Mouse (Mus musculus): ENCODE data around the gene Chd1l.

Chd1l gene

DNA sequence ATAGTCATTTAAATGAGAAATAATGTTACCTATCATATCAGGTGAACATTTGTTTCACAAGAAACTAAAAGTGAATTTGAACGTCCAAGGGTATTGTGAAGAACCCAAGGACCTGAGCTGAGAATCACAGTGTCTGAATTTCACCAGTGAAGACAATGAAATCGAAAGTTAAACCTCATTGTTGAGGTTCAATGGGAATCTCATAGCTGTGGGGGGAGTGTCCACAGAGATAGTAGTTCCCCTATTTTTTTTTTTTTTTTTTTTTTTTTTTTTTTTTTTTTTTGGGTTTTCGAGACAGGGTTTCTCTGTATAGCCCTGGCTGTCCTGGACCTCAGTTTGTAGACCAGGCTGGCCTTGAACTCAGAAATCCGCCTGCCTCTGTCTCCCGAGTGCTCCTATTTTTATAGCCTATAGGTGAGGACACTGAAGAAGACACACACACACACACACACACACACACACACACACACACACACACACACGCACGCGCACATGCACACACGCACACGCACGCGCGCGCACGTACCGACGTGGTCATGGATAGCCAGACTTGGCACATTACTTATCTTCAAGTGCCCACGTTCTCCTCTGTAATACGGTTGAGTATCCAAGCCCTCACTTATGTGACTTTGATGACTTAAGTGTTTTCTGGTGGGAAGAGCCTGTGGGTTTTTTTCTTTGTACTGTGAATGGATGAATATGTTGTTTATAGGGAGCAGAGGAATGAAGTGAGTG is 7.3 kb upstream of the Chd1l start:
- no peak for DNase-seq

GRCm38 (mm10) chr3:97615933-97616332 is 5.9 kb upstream of the Chd1l start:
- DNase-seq, result no peak

- DNase-seq, result no peak
These were observed 5.2 kb upstream of the Chd1l start for GRCm38 (mm10) chr3:97615154-97615553.

DNA sequence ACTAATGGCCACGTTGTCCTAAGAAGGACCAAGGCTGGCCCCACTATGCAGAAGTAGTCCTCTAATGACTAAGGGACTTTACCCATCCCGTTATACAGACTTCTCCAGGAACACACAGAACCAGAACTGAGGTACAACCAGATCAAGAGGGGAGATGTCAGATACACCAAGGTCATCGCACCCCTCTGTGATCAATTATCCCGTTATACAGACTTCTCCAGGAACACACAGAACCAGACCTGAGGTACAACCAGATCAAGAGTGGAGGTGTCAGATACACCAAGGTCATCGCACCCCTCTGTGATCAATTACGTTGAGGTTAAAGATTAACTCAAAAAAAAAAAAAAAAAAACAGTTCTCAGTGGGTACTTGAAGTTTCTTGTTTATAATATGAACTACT is 1.0 kb upstream of the Chd1l start:
- DNase-seq, result no peak

GRCm38 (mm10) chr3:97609201-97609844 is 680 bp downstream of the Chd1l start:
- DNase-seq, result peak; percentile 39

- no peak for DNase-seq
These were observed 9.8 kb downstream of the Chd1l start for GRCm38 (mm10) chr3:97600050-97600832.

- DNase-seq, result no peak
These were observed 13.2 kb downstream of the Chd1l start for GRCm38 (mm10) chr3:97596796-97597195.

GRCm38 (mm10) chr3:97595066-97595465 is 14.9 kb downstream of the Chd1l start:
- no peak for DNase-seq

DNA sequence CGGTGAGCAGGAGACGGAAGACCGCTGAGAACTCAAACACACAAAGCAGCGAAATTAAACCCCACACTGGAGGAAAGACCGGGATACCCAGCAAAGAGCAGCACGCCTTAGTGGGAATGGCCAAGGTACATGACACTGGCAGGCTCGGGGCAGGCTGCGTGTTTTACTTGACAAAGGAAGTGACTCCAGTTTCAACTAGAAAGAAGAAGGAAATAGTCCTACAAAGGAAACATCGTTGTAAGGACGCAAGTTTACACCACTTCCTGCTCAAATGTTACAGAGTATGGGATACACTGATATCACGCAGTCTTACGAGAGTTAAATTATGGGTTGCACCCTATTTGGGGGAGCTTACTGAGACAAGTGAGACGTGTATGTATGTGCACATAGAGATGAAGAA is 15.9 kb downstream of the Chd1l start:
- DNase-seq, result no peak

- DNase-seq, result no peak
These were observed 16.9 kb downstream of the Chd1l start for GRCm38 (mm10) chr3:97593089-97593488.

DNA sequence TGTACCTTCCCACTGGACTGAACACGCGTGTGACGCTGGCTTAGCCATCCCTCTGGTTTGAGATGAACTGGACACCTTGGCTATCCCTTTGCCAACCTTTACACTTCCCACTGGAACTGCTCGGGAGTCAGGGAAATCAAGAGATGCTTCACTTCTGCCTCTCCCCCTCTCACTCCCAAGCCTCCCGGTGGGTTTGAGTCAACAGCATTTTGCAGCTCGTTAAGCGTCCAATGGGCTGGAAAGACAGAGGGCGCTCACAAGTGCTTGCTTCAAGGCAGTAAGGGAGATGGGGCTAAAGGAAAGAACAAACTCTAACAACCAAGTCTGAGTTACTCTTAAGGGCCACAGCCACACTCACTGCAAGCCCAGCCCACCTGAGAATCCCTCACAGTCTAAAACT is 19.3 kb downstream of the Chd1l start:
- no peak for DNase-seq

DNA sequence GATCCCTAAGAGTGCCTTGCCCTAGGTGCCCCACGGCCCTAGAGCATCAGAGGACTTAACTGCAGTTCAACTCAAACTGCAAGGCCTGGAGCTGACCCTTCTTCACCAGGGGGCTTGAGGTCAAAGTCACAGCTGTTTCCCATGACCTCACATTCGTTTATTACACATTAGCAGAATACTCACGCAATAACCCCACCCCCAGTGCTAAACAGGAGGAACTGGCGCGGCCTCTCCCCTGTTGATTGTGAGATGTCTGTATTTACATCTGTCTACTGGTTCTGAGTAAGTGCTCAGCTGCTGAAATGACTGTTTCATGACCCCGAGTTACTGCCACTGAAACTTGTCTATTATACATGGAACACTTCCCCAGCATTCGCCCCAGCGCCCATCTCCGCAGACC is 22.3 kb downstream of the Chd1l start:
- DNase-seq, result no peak

GRCm38 (mm10) chr3:97585383-97586160 is 24.4 kb downstream of the Chd1l start:
- peak; percentile 81 for DNase-seq

DNA sequence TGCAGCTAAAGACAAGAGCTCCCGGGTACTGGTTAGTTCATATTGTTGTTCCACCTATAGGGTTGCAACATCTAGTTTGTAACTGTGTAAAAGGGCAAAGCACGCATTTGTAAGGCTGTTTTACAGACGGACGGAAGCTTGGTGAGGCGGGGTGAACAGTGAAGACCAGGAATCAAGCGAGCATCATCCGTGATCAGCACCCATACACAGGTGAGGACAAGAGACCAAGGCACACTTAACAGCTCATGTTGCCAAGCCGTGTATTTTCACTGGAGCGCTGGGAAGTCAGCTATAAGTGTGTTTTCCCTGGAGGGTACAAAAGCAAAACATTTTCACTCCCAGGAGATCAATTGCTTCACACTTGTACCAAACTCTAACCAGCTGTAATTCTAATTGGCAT is 36.2 kb downstream of the Chd1l start:
- DNase-seq, result no peak

DNA sequence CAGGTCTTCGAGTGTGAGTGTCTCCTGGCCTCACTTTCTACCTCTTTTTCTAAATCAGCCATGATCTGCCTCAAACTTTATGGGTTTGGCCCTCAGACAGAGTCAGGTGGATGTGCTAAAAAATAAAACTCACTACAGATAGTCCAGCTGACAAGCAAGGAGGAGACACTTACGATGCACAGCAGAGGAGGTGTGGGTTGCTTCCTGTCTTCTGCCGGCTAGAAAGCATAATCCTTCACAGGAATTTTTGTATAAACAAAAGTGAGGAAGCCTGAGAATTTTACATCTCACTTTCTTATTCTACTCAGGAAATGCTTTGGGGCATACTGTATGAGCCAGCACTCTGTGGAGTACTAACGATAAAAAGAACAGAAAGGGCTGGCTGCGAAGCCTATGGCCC is 45.4 kb downstream of the Chd1l start:
- no peak for DNase-seq

DNA sequence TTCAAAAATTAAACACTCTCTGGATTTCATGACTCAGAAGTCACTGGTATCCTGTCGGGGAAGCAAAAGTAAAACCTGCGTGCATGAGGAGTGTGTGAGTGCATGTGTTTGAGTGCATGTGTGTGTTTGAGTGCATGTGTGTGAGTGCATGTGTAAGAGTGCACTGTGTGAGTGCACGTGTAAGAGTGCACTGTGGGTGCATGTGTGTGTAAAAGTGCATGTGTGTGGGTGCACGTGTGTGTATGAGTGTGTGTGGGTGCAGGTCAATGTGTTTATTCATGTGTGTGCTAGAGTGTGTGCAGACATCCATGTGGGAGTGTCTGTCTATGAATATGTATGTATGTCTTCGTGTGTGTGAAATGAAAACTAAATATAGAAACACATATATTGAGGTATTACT is 51.4 kb downstream of the Chd1l start:
- DNase-seq, result no peak

DNA sequence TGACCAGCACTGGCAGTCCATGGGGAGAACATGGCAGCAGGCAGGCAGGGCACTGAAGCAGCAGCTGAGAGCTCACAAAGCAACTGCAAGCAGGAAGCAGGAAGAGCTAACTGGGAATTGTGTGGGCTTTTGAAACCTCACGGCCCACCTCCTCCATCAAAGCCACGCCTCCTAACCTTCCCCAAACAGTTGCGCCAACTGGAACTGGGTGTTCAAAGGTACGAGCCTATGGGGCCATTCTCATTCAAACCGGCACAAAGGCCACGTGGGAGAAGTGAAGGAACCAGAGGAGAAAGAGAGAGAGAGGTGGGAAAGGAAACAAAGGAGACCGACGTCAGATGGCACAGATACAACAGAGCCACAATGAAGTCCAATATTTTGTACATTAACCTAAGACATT is 63.8 kb downstream of the Chd1l start:
- DNase-seq, result no peak

- DNase-seq, result no peak
These were observed 69.8 kb downstream of the Chd1l start for GRCm38 (mm10) chr3:97540171-97540570.

- DNase-seq, result no peak
These were observed 71.4 kb downstream of the Chd1l start for GRCm38 (mm10) chr3:97538634-97539033.

DNA sequence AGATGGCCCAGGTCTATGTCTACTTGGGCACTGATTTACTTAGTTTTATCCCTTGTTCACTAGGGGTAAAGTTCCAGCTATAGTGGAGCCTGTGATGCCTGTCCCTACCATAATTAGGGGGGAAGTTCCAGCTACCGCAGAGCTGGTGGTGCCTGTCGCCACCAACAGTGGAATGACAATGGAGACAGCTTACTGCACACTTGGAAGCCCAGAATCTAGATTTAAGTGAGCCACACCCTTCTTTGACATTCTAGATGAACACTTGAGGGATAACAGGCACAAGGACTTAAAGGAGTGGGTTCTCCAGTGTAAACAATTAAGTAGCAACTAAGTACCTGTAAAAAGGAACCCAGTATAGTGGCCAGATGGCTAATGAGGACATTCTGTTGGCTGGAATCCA is 73.0 kb downstream of the Chd1l start:
- DNase-seq, result no peak

GRCm38 (mm10) chr3:97535660-97536059 is 74.3 kb downstream of the Chd1l start:
- DNase-seq, result no peak

- DNase-seq, result no peak
These were observed 84.5 kb downstream of the Chd1l start for GRCm38 (mm10) chr3:97525458-97525857.

- peak; percentile 5 for DNase-seq
These were observed 85.2 kb downstream of the Chd1l start for GRCm38 (mm10) chr3:97524835-97525234.
